Mouse (Mus musculus) ES-E14 (cell line): ENCODE results near the gene Pigl. TPM values are rescaled to one million over a fixed set of nuclear protein-coding genes. Genes with fewer than 3 reads are reported as not detected.

ENCODE experiments used
- DNase-seq: peaks from one replicate; pipeline ENCODE4 v3.0.0-alpha.2; 2013; ENCODE audit warnings: low read depth, low spot score
- H3K27ac ChIP-seq: 2 replicates; pipeline ENCODE4 v1.5.1; 2012; ENCODE audit warnings: low read depth, mild to moderate bottlenecking, low read length, moderate library complexity, mixed read lengths; ENCODE audit not compliant: poor library complexity, insufficient read depth, severe bottlenecking
- H3K36me3 ChIP-seq: 2 replicates; pipeline ENCODE4 v1.6.1; 2012; ENCODE audit warnings: mild to moderate bottlenecking, low read length, moderate library complexity, mixed read lengths; ENCODE audit not compliant: control insufficient read depth, poor library complexity, insufficient read depth, severe bottlenecking
- H3K4me1 ChIP-seq, 2 experiments: fragments of 150-350 bp in 1 of 2; sonication (generic) in 1 of 2; 2 replicates each; pipeline ENCODE4 v1.6.1; 2012; ENCODE audit warnings: low read length in 2 of 2, mild to moderate bottlenecking in 1 of 2, mixed read lengths in 1 of 2; ENCODE audit not compliant: control insufficient read depth in 2 of 2, insufficient read depth in 2 of 2, poor library complexity in 1 of 2
- H3K4me3 ChIP-seq, 2 experiments: fragments of 150-350 bp in 1 of 2; sonication (generic) in 1 of 2; 2 replicates each; pipeline ENCODE4 v1.5.1; 2012; ENCODE audit warnings: low read length in 2 of 2, low read depth in 1 of 2, mild to moderate bottlenecking in 1 of 2, mixed read lengths in 1 of 2; ENCODE audit not compliant: insufficient read depth in 1 of 2, poor library complexity in 1 of 2, severe bottlenecking in 1 of 2
- H3K9ac ChIP-seq: 2 replicates; pipeline ENCODE4 v1.6.1; 2012; ENCODE audit warnings: low read depth, mild to moderate bottlenecking, low read length, mixed read lengths; ENCODE audit not compliant: poor library complexity, insufficient read depth, severe bottlenecking
- H3K9me3 ChIP-seq: fragments of 150-350 bp; sonication (generic); 2 replicates; pipeline ENCODE4 v1.6.1; 2012; ENCODE audit warnings: low read depth, mild to moderate bottlenecking, low read length; ENCODE audit not compliant: control insufficient read depth, insufficient read depth
- CHD2 ChIP-seq: IDR thresholded peaks from 2 replicates; pipeline ENCODE4 v1.6.1; 2014; ENCODE audit warnings: mild to moderate bottlenecking, low read depth, low read length, inconsistent platforms
- HCFC1 ChIP-seq: IDR thresholded peaks from 2 replicates; pipeline ENCODE4 v1.6.1; 2012; ENCODE audit warnings: low read length, inconsistent platforms, borderline replicate concordance; ENCODE audit not compliant: insufficient read depth
- MAFK ChIP-seq: IDR thresholded peaks from 2 replicates; pipeline ENCODE4 v1.6.1; 2014; ENCODE audit warnings: mild to moderate bottlenecking, low read depth, low read length, inconsistent platforms; ENCODE audit not compliant: insufficient read depth
- ZC3H11A ChIP-seq: IDR thresholded peaks from 2 replicates; pipeline ENCODE4 v1.6.1; 2012; ENCODE audit warnings: low read depth, mild to moderate bottlenecking, inconsistent platforms, low read length, borderline replicate concordance
- ZNF384 ChIP-seq: IDR thresholded peaks from 2 replicates; pipeline ENCODE4 v1.6.1; 2012; ENCODE audit warnings: low read depth, low read length, inconsistent platforms
- in situ Hi-C, 2 experiments: fragments of 600-800 bp; cut with MboI; formaldehyde crosslinking; loops; one replicate each; pipeline ENCODE4 v1.15.1; 2025; ENCODE audit warnings: low sequenced_read_pairs in 2 of 2, inconsistent platforms in 1 of 2; ENCODE audit not compliant: unreplicated experiment in 2 of 2
- total RNA-seq: library from RNA; depleted of rRNA; stranded (reverse); fragments of 300-350 nt; gene quantifications from 2 replicates; pipeline ENCODE4 v1.2.3, GENCODE M21; 2012

The Pigl gene
- total RNA-seq, 1 experiment: 25.8 TPM

DNA sequence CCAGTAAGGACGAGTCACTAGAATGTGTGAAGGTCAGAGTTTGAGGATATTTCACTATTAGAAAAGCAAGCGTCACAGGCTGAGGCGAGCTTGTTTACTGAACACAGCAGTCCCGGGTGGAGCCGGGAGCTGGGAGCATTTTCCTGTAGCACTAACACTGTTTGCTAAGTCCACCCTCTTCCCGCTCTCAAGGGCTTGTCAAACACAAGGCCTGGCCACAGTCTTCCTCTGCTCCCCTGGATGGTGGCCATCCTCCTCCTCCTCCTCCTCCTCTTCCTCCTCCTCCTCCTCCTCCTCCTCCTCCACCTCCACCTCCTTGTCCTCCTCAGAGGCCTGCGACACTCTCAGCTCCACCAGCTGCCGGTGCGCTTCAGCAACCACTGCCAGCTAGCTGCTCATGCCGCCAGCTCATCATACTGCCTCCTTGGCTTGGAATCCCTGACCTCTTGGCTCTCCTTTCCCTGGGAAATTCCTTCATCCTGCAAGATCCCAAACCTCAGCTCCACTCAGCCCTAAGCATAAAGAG, 37.1 kb downstream of the Pigl start:
- no peak for TF ChIP-seq MAFK
- TF ChIP-seq ZNF384: no peak
- TF ChIP-seq CHD2: no peak
- no peak for TF ChIP-seq ZC3H11A
- TF ChIP-seq HCFC1: no peak
- Histone ChIP-seq H3K9me3 (no peaks in the 10 kb centered on the region), H3K36me3 (no peaks in the 10 kb centered on the region), H3K4me1 (peaks cover 16 to 30% of the 10 kb centered on the region in 2 experiments), H3K4me3 (peak overlapping the region; percentile 35 to 49), H3K9ac (peak overlapping the region; percentile 57), H3K27ac (peak overlapping the region; percentile 86)
- no peak for DNase-seq
- in situ Hi-C loops: no loop called here

DNA sequence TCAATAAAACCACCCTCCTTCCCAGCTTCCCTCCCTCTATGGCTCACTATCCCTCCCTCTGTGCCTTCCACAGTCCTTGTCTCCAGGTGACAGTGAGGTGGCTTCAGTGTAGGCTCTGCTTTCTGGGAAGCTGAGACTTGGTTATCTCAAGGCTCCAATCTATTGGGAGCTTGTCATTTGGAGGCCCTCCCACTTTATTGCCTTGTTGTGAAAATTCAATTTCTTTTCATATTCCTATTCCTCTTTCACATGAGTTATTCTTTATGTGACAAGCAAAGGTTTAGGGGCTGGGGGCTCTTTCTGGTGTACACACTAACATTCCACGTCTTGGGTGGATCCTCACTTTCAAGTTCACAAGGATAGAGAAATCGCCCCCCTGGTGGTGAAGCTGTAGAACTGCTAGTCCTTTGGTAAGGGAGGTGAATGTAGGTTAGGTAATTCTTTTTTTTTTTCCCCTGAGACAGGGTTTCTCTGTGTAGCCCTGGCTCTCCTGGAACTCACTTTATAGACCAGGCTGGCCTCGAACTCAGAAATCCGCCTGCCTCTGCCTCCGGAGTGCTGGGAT, 38.0 kb downstream of the Pigl start:
- Histone ChIP-seq H3K9ac (peak overlapping the region; percentile 57; the same call in 1 of the 2 replicates), H3K27ac (peak overlapping the region; percentile 86), H3K9me3 (no peaks in the 10 kb centered on the region), H3K4me3 (no peak overlapping the region), H3K4me1 (peaks cover 16 to 27% of the 10 kb centered on the region in 2 experiments), H3K36me3 (no peaks in the 10 kb centered on the region)
- in situ Hi-C loops: no loop called here
- TF ChIP-seq ZNF384 (0 out of 2 replicates have a peak, but pooled peaks have one; percentile 53), ZC3H11A (no peak)
- peak; percentile 65 for DNase-seq

GRCm38 (mm10) chr11:62497181-62497580, 38.9 kb downstream of the Pigl start:
- Histone ChIP-seq H3K9ac (no peak overlapping the region), H3K9me3 (no peaks in the 10 kb centered on the region)
- DNase-seq: no peak

DNA sequence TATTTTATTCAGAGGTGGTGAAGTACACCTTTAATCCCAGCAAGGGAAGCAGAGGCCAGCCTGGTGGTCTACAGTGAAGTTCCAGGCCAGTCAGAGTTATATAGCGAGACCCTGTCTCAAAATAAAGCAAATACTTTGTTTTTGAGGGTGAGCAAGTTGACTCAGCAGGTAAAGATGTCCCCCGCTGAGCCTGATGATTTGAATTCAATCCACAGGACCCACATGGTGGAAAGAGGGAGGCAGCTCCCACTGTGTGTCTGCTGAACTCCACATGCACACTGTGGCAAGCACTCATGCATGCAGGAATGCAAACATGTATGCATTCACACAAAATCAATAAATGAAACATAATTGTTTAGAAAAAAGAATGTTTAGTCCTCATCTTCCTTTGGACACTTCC, 40.5 kb downstream of the Pigl start:
- in situ Hi-C loops: no loop called here
- TF ChIP-seq HCFC1 (no peak), CHD2 (no peak), MAFK (no peak), ZNF384 (no peak), ZC3H11A (no peak)
- Histone ChIP-seq H3K4me3 (no peak overlapping the region), H3K36me3 (no peaks in the 10 kb centered on the region), H3K4me1 (peaks cover 13 to 34% of the 10 kb centered on the region in 2 experiments), H3K9me3 (no peaks in the 10 kb centered on the region), H3K9ac (no peak overlapping the region; the same call in 1 of the 2 replicates), H3K27ac (peak overlapping the region; percentile 69; the same call in 1 of the 2 replicates)
- DNase-seq: no peak

More at GRCm38 (mm10) chr11:62497181-62497580, 38.9 kb downstream of the Pigl start:
- TF ChIP-seq HCFC1: no peak
- no peak for TF ChIP-seq ZNF384
- H3K36me3 ChIP-seq: no peaks in the 10 kb centered on the region
- in situ Hi-C loops: no loop called here
- H3K27ac ChIP-seq: peak overlapping the region; percentile 61; the same call in 1 of the 2 replicates
- no peak overlapping the region for H3K4me3 ChIP-seq
- H3K4me1 ChIP-seq: peaks cover 16 to 25% of the 10 kb centered on the region in 2 experiments
